Mouse (Mus musculus) hindbrain, embryonic 11.5 days (tissue): ENCODE data around the gene Megf11. TPM values are rescaled to one million over a fixed set of nuclear protein-coding genes. Genes with fewer than 3 reads are reported as not detected.
A peak's percentile ranks its signal among the peaks of the same experiment; 100 is the strongest.

Experiments
- ATAC-seq: fragments of 200-750 bp; cut with Nextera tagmentation; 2 replicates; pipeline ENCODE4 v1.8.0; 2017; ENCODE audit warnings: mild to moderate bottlenecking, moderate TSS enrichment, moderate library complexity; ENCODE audit not compliant: low FRiP score
- DNase-seq: peaks from one replicate; pipeline ENCODE4 v3.0.0-alpha.2; 2015; ENCODE audit warnings: low spot score
- H3K27ac ChIP-seq: fragments of 300-500 bp; sonication (generic); 2 replicates; pipeline ENCODE4 v1.5.1; 2014; ENCODE audit warnings: mild to moderate bottlenecking, low read depth, low read length
- H3K27me3 ChIP-seq: fragments of 300-500 bp; sonication (generic); 2 replicates; pipeline ENCODE4 v1.6.1; 2014; ENCODE audit warnings: mild to moderate bottlenecking, low read length, moderate library complexity, mixed read lengths; ENCODE audit not compliant: control insufficient read depth, insufficient read depth
- H3K36me3 ChIP-seq: fragments of 300-500 bp; sonication (generic); 2 replicates; pipeline ENCODE4 v1.6.1; 2014; ENCODE audit warnings: mild to moderate bottlenecking, low read length, moderate library complexity, mixed read lengths; ENCODE audit not compliant: control insufficient read depth, insufficient read depth
- H3K4me1 ChIP-seq: fragments of 300-500 bp; sonication (generic); replicated peaks from 2 replicates; pipeline ENCODE4 v1.6.1; 2014; ENCODE audit warnings: low read length, mixed read lengths; ENCODE audit not compliant: control insufficient read depth, insufficient read depth
- H3K4me2 ChIP-seq: fragments of 300-500 bp; sonication (generic); replicated peaks from 2 replicates; pipeline ENCODE4 v1.6.1; 2014; ENCODE audit warnings: mild to moderate bottlenecking, low read depth, low read length
- H3K4me3 ChIP-seq: fragments of 300-500 bp; sonication (generic); 2 replicates; pipeline ENCODE4 v1.5.1; 2014; ENCODE audit warnings: low read depth, low read length
- H3K9ac ChIP-seq: fragments of 300-500 bp; sonication (generic); 2 replicates; pipeline ENCODE4 v1.6.1; 2014; ENCODE audit warnings: low read depth, low read length
- H3K9me3 ChIP-seq: fragments of 300-500 bp; sonication (generic); 2 replicates; pipeline ENCODE4 v1.6.1; 2016; ENCODE audit warnings: low read length; ENCODE audit not compliant: control insufficient read depth
- WGBS: fragments of 180-500 bp; shearing (Covaris S2); extraction: QIAGEN DNeasy Blood & Tissue Kit; methylation state at CpG from one replicate; pipeline ENCODE4 v1.1.7; 2014; 5-methylcytosine and 5-hydroxymethylcytosine counted together
- polyA plus RNA-seq: library from polyadenylated mRNA; unstranded; fragments of >200 nt; fragmentation: Nextera tagmentation; extraction: Ambion mirVana; gene quantifications from 2 replicates; pipeline ENCODE4 v1.2.1, GENCODE M21; 2014

The Megf11 gene
- polyA plus RNA-seq, 1 experiment from 2014 or later = 5.0 TPM

- Histone ChIP-seq H3K27ac (no peak overlapping the region), H3K27me3 (no peaks in the 10 kb centered on the region), H3K9ac (no peak overlapping the region), H3K4me3 (no peak overlapping the region), H3K36me3 (no peaks in the 10 kb centered on the region), H3K9me3 (no peaks in the 10 kb centered on the region), H3K4me2 (no peak overlapping the region), H3K4me1 (0 out of 2 replicates have a peak, but pooled peaks cover 5% of the 10 kb centered on the region)
- ATAC-seq (no peak), DNase-seq (no peak)
- WGBS = 80% methylated on average over 11 of the region's 11 CpGs
Measured at GRCm38 (mm10) chr9:64506440-64507206, 121.2 kb downstream of the Megf11 start.

DNA sequence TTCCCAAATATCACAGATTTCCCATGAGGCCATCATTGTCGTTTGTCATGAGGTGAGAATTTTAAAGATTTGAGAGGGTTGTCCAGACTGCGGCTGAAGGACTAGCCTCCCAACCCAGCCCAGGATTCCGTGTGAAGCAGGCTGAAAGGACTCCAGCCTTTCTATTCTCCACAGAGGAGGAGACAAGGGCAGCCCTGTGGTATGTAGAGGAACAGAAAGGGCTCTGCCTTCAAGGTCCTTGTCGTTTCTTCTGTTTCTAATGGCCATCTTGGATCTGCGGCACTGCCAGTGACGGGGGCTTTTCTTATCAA, 121.7 kb downstream of the Megf11 start:
- no peak overlapping the region for H3K27ac ChIP-seq
- no peak overlapping the region for H3K4me3 ChIP-seq
- 0 out of 2 replicates have a peak, but pooled peaks cover 5% of the 10 kb centered on the region for H3K4me1 ChIP-seq
- H3K36me3 ChIP-seq = no peaks in the 10 kb centered on the region
- 0 out of 2 replicates have a peak overlapping the region, but pooled peaks have one; percentile 4 for H3K9ac ChIP-seq
- ATAC-seq (no peak), DNase-seq (no peak)
- H3K4me2 ChIP-seq = no peak overlapping the region
- no peaks in the 10 kb centered on the region for H3K9me3 ChIP-seq
- 58% methylated on average over 6 of the region's 6 CpGs for WGBS
- no peaks in the 10 kb centered on the region for H3K27me3 ChIP-seq

GRCm38 (mm10) chr9:64507995-64508394, 122.6 kb downstream of the Megf11 start:
- DNase-seq = peak; percentile 46

GRCm38 (mm10) chr9:64514826-64515225, 129.4 kb downstream of the Megf11 start:
- DNase-seq = no peak
- no peak for ATAC-seq

More at GRCm38 (mm10) chr9:64507995-64508394, 122.6 kb downstream of the Megf11 start:
- no peaks in the 10 kb centered on the region for H3K27me3 ChIP-seq
- no peak overlapping the region for H3K9ac ChIP-seq
- H3K27ac ChIP-seq = no peak overlapping the region
- 47% methylated on average over 7 of the region's 7 CpGs for WGBS
- H3K4me2 ChIP-seq = no peak overlapping the region
- no peaks in the 10 kb centered on the region for H3K36me3 ChIP-seq
- no peak for ATAC-seq
- H3K4me1 ChIP-seq = 0 out of 2 replicates have a peak, but pooled peaks cover 5% of the 10 kb centered on the region
- H3K4me3 ChIP-seq = no peak overlapping the region
- no peaks in the 10 kb centered on the region for H3K9me3 ChIP-seq

DNA sequence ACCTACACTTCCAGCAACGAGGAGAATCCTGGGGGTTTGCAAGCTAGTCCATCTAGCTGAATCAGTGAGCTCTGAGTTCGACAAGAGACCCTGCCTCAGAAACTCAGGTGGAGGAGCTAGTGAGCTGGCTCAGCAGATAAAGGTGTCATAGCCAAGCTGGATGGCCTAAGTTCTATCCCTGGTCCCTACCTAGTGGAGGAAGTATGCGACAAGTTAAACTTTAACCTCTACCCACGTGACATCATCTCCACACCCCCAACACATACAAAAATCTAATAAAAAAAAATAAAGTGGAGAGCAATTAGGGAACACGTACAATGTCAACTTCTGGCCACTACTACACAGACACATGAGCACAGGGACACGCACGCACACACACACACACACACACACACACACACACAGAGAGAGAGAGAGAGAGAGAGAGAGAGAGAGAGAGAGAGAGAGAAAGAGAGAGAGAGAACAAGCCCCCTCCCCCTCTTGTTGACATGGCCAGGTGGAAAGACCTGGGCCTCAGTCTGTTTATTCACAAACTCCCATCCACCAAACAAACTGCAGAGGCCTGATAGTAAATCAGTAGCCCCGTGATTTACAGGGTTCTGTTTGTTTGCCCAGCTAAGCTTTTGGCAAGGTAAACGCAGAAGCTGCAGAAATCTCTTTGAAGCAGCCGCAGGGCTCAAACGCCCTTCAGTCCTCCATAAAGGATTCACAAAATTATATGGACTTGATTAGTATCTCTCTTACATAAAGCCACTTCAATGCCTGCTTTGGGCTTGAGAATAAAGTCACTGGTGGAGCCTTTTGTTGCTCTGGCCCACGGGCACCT, 134.7 kb downstream of the Megf11 start:
- no peaks in the 10 kb centered on the region for H3K27me3 ChIP-seq
- no peaks in the 10 kb centered on the region for H3K9me3 ChIP-seq
- ATAC-seq (no peak), DNase-seq (no peak)
- no peak overlapping the region for H3K27ac ChIP-seq
- no peaks in the 10 kb centered on the region for H3K36me3 ChIP-seq
- no peaks in the 10 kb centered on the region for H3K4me1 ChIP-seq
- no peak overlapping the region for H3K4me3 ChIP-seq
- 55% methylated on average over 12 of the region's 12 CpGs for WGBS
- H3K9ac ChIP-seq = no peak overlapping the region
- no peak overlapping the region for H3K4me2 ChIP-seq

More at GRCm38 (mm10) chr9:64514826-64515225, 129.4 kb downstream of the Megf11 start:
- 62% methylated on average over 6 of the region's 6 CpGs for WGBS
- H3K9ac ChIP-seq = no peak overlapping the region
- H3K27ac ChIP-seq = no peak overlapping the region
- H3K36me3 ChIP-seq = no peaks in the 10 kb centered on the region
- H3K9me3 ChIP-seq = no peaks in the 10 kb centered on the region
- H3K4me3 ChIP-seq = no peak overlapping the region
- H3K4me2 ChIP-seq = no peak overlapping the region
- H3K4me1 ChIP-seq = no peaks in the 10 kb centered on the region
- H3K27me3 ChIP-seq = no peaks in the 10 kb centered on the region

DNA sequence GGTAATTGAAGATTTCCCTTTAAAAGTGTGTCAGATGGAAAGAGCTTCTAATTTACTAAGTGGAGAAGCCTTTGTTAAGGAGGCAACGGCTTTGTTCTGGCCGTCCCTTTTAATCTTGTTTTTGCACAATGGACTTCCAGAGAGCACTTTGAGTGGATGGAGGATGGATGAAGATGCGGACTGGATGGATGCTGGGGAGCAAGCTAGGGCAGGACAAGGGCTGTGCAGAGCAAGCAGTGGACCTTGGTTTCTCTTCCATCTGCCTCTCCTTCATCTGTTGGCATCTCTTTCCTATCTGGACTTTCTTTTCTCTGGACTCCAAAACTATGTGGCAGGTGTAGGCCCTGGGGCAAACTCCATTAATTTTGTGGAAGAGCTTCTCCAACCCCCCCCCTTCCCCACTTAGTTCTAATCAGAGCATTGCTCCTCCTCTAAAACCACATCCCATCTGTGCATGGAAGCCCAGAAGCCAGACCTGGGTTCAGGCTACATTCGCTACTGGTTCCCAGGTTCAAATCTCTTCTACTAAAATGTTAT, 135.4 kb downstream of the Megf11 start:
- no peaks in the 10 kb centered on the region for H3K27me3 ChIP-seq
- WGBS = 50% methylated on average over 4 of the region's 4 CpGs
- H3K9ac ChIP-seq = no peak overlapping the region
- ATAC-seq (no peak), DNase-seq (no peak)
- H3K9me3 ChIP-seq = no peaks in the 10 kb centered on the region
- no peak overlapping the region for H3K4me3 ChIP-seq
- H3K4me1 ChIP-seq = no peaks in the 10 kb centered on the region
- H3K27ac ChIP-seq = no peak overlapping the region
- H3K36me3 ChIP-seq = no peaks in the 10 kb centered on the region
- no peak overlapping the region for H3K4me2 ChIP-seq

- ATAC-seq (no peak), DNase-seq (no peak)
- no peaks in the 10 kb centered on the region for H3K36me3 ChIP-seq
- 67% methylated on average over 21 of the region's 21 CpGs for WGBS
- no peak overlapping the region for H3K4me3 ChIP-seq
- H3K27ac ChIP-seq = no peak overlapping the region
- H3K4me2 ChIP-seq = no peak overlapping the region
- no peaks in the 10 kb centered on the region for H3K27me3 ChIP-seq
- H3K4me1 ChIP-seq = no peaks in the 10 kb centered on the region
- no peaks in the 10 kb centered on the region for H3K9me3 ChIP-seq
- H3K9ac ChIP-seq = no peak overlapping the region
Measured at GRCm38 (mm10) chr9:64523264-64524045, 138.0 kb downstream of the Megf11 start.

DNA sequence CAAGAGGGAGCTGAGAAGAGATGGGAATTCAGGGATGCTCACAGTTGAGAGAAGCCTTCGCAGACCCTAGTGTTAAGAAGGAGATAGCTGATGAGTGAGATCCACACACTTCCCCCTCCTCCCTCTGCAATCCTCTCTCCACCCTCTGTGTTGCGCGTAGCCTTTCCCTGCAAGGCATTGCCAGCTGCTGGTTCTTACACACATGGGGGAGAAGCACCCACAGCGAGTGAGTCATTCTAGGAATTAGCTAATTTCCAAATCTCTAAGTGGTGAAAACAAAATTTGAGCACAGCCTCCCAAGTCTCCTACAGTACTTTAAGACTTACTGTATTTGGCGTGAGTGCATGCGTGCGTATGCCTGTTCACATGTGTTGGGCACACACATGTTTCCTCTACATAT, 142.6 kb downstream of the Megf11 start:
- Histone ChIP-seq H3K4me2 (no peak overlapping the region), H3K27me3 (no peaks in the 10 kb centered on the region), H3K27ac (no peak overlapping the region), H3K9ac (no peak overlapping the region), H3K4me1 (peaks cover 3% of the 10 kb centered on the region; the same call in 1 of the 2 replicates), H3K9me3 (no peaks in the 10 kb centered on the region), H3K36me3 (no peaks in the 10 kb centered on the region), H3K4me3 (no peak overlapping the region)
- WGBS = 95% methylated on average over 7 of the region's 7 CpGs
- ATAC-seq (no peak), DNase-seq (no peak)
